Mouse (Mus musculus): Measurements from ENCODE around the gene Scand1. TPM values are rescaled to one million over a fixed set of nuclear protein-coding genes. Genes with fewer than 3 reads are reported as not detected.

The Scand1 gene
- polyA plus RNA-seq, 1 experiment: 94.7 TPM

Other genes with a start within 250 kb of the Scand1 start
- 0.47 and 0.86 TPM in 2 replicates for gene Spag4, start 247.5 kb downstream of the Scand1 start, polyA plus RNA-seq (2012; rRNA removed)
- gene Cpne1, start 200.7 kb downstream of the Scand1 start, polyA plus RNA-seq (2012; rRNA removed): 28.4 and 52.4 TPM in 2 replicates
- gene Rbm12, start 200.7 kb downstream of the Scand1 start, polyA plus RNA-seq (2012; rRNA removed): 3.9 and 8.1 TPM in 2 replicates
- gene Gm28036, start 185.6 kb downstream of the Scand1 start, polyA plus RNA-seq (2012; rRNA removed): 1.1 and 3.1 TPM in 2 replicates
- gene Romo1, start 168.7 kb downstream of the Scand1 start, polyA plus RNA-seq (2012; rRNA removed): 172 and 173 TPM in 2 replicates
- 34.1 and 48.5 TPM in 2 replicates for gene Nfs1, start 168.5 kb downstream of the Scand1 start, polyA plus RNA-seq (2012; rRNA removed)
- gene Rbm39, start 132.5 kb downstream of the Scand1 start, polyA plus RNA-seq (2012; rRNA removed): 26.0 and 35.1 TPM in 2 replicates
- gene Phf20, start 116.2 kb downstream of the Scand1 start, polyA plus RNA-seq (2012; rRNA removed): 5.9 and 7.7 TPM in 2 replicates
- gene Cnbd2, start 405 bp downstream of the Scand1 start, polyA plus RNA-seq (2012; rRNA removed): 0.36 and 0.70 TPM in 2 replicates
- 15.2 and 17.1 TPM in 2 replicates for gene Epb41l1, start 108.2 kb upstream of the Scand1 start, polyA plus RNA-seq (2012; rRNA removed)
- 22.2 and 26.0 TPM in 2 replicates for gene Aar2, start 234.9 kb upstream of the Scand1 start, polyA plus RNA-seq (2012; rRNA removed)

All from large intestine, adult 2 months (tissue).